Mouse (Mus musculus) liver, postnatal 0 days (tissue): Measurements from ENCODE around the gene Phf21a. TPM values are rescaled to one million over a fixed set of nuclear protein-coding genes. Genes with fewer than 3 reads are reported as not detected.

Experiments used
- ATAC-seq: fragments of 200-750 bp; cut with Nextera tagmentation; 2 replicates; pipeline ENCODE4 v1.8.0; 2017; ENCODE audit warnings: mild to moderate bottlenecking, moderate library complexity
- DNase-seq: peaks from one replicate; pipeline ENCODE4 v3.0.0-alpha.2; 2016
- H3K27ac ChIP-seq: fragments of 300-500 bp; sonication (generic); 2 replicates; pipeline ENCODE4 v1.5.1; 2014; ENCODE audit warnings: antibody characterized with exemption, moderate library complexity, mild to moderate bottlenecking, low read depth
- H3K27me3 ChIP-seq: fragments of 300-500 bp; sonication (generic); 2 replicates; pipeline ENCODE4 v1.6.1; 2014; ENCODE audit warnings: low read length, control low read depth, mixed read lengths; ENCODE audit not compliant: insufficient read depth
- H3K36me3 ChIP-seq: fragments of 300-500 bp; sonication (generic); replicated peaks from 2 replicates; pipeline ENCODE4 v1.6.1; 2014; ENCODE audit warnings: mild to moderate bottlenecking, control low read depth, low read length, moderate library complexity, mixed read lengths; ENCODE audit not compliant: insufficient read depth
- H3K4me1 ChIP-seq: fragments of 300-500 bp; sonication (generic); 2 replicates; pipeline ENCODE4 v1.6.1; 2014; ENCODE audit warnings: antibody characterized with exemption, mild to moderate bottlenecking, control low read depth; ENCODE audit not compliant: insufficient read depth
- H3K4me2 ChIP-seq: fragments of 300-500 bp; sonication (generic); 2 replicates; pipeline ENCODE4 v1.6.1; 2014; ENCODE audit warnings: low read depth, mild to moderate bottlenecking, low read length, moderate library complexity, mixed read lengths
- H3K4me3 ChIP-seq: fragments of 300-500 bp; sonication (generic); 2 replicates; pipeline ENCODE4 v1.5.1; 2014; ENCODE audit warnings: low read depth, low read length
- H3K9ac ChIP-seq: fragments of 300-500 bp; sonication (generic); replicated peaks from 2 replicates; pipeline ENCODE4 v1.6.1; 2014; ENCODE audit warnings: mild to moderate bottlenecking, moderate library complexity
- H3K9me3 ChIP-seq: fragments of 300-500 bp; sonication (generic); 2 replicates; pipeline ENCODE4 v1.6.1; 2016; ENCODE audit warnings: mild to moderate bottlenecking, control low read depth, low read length, mixed read lengths
- CTCF ChIP-seq: sonication (generic); IDR thresholded peaks from 2 replicates; pipeline ENCODE4 v1.5.1; 2016; ENCODE audit warnings: antibody characterized with exemption, low read depth
- EP300 ChIP-seq: IDR thresholded peaks from 2 replicates; pipeline ENCODE4 v1.6.1; 2016; ENCODE audit warnings: antibody characterized with exemption, low read depth, mild to moderate bottlenecking
- WGBS: fragments of 180-500 bp; shearing (Covaris S2); extraction: QIAGEN DNeasy Blood & Tissue Kit; methylation state at CpG from one replicate; pipeline ENCODE4 v1.1.7; 2014; ENCODE audit not compliant: insufficient replicate concordance; 5-methylcytosine and 5-hydroxymethylcytosine counted together
- polyA plus RNA-seq: library from polyadenylated mRNA; unstranded; fragments of >200 nt; fragmentation: Nextera tagmentation; extraction: Ambion mirVana; gene quantifications from 2 replicates; pipeline ENCODE4 v1.2.1, GENCODE M21; 2015

Phf21a gene
- polyA plus RNA-seq, 1 experiment from 2014 or later, result 2.7 TPM

DNA sequence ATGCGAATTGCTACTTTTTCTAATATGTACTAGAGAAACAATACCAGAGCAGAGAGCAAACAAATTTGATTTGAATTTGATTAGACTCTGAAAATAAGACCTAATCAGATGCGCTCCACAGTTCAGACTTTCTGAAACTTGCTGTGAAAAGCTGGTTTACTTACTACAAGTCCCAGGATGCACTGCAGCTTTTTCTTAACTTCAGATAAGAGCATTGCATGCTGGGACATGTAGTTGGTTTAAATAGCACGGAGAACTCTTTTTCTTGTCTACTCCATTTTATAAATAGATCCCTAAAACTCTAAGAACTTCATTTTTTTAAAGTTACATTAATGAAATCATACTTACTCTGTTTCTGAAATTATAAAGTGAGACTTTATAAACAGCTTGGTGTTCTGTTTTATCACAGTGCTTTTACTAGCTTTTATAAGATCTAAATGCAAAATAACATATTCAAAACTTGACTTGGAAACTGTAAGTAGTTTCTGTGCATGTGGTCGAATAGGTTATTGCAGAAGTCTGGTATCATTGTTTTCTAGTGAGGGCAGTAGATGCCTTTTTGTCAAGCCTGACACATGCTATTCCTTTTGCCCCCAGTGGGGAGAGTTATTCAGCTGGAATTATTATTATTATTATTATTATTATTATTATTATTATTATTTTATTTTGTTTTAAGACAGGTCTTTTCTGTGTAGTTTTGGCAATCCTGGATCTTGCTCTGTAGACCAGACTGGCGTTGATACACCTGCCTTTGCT is 99.1 kb downstream of the Phf21a start:
- Histone ChIP-seq H3K36me3 (no peaks in the 10 kb centered on the region; the same call in 1 of the 2 replicates), H3K4me3 (no peak overlapping the region), H3K4me1 (peaks cover 9% of the 10 kb centered on the region; the same call in 1 of the 2 replicates), H3K27me3 (no peaks in the 10 kb centered on the region), H3K9me3 (no peaks in the 10 kb centered on the region), H3K4me2 (no peak overlapping the region), H3K9ac (no peak overlapping the region), H3K27ac (no peak overlapping the region)
- no peak for DNase-seq
- 58% methylated on average over 5 of the region's 5 CpGs for WGBS
- peak; percentile 68 for ATAC-seq
- no peak for TF ChIP-seq CTCF
- TF ChIP-seq EP300, result no peak

DNA sequence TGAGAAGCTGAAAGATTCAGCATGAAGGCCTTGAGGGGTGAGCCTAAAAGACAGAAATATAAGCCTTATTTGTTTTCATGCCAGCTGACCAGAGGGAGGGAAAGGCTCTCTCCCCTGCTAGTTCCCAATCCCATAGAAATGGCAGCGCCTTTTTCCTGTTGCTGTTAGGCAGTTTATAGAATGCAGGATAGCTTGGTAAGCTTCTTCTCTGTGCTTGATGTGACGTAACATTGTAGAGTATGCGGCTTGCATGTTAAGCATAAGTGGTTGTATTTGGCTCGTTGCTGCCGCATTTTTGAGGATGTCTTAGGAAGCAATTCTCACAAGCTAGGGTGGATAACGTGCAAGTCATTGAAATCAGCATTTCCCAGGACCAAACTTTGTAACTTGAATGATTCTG is 105.2 kb downstream of the Phf21a start:
- no peak overlapping the region for H3K4me2 ChIP-seq
- ATAC-seq (no peak), DNase-seq (no peak)
- no peak overlapping the region for H3K9ac ChIP-seq
- H3K9me3 ChIP-seq, result no peaks in the 10 kb centered on the region
- no peaks in the 10 kb centered on the region for H3K36me3 ChIP-seq
- 58% methylated on average over 6 of the region's 6 CpGs for WGBS
- no peak for TF ChIP-seq CTCF
- H3K27ac ChIP-seq, result no peak overlapping the region
- H3K27me3 ChIP-seq, result no peaks in the 10 kb centered on the region
- peaks cover 9% of the 10 kb centered on the region; the same call in 1 of the 2 replicates for H3K4me1 ChIP-seq
- no peak overlapping the region for H3K4me3 ChIP-seq

GRCm38 (mm10) chr2:92198747-92199146 is 105.8 kb downstream of the Phf21a start:
- H3K27me3 ChIP-seq, result no peaks in the 10 kb centered on the region
- no peak overlapping the region for H3K9ac ChIP-seq
- H3K27ac ChIP-seq, result no peak overlapping the region
- H3K36me3 ChIP-seq, result no peaks in the 10 kb centered on the region
- ATAC-seq, result no peak
- no peak for TF ChIP-seq CTCF
- TF ChIP-seq EP300, result no peak
- H3K4me2 ChIP-seq, result no peak overlapping the region
- 84% methylated on average over 7 of the region's 7 CpGs for WGBS
- H3K4me3 ChIP-seq, result no peak overlapping the region
- no peak for DNase-seq
- no peaks in the 10 kb centered on the region for H3K9me3 ChIP-seq
- H3K4me1 ChIP-seq, result peaks cover 9% of the 10 kb centered on the region; the same call in 1 of the 2 replicates

- Histone ChIP-seq H3K36me3 (no peaks in the 10 kb centered on the region), H3K27ac (no peak overlapping the region), H3K4me2 (no peak overlapping the region), H3K9ac (no peak overlapping the region), H3K27me3 (no peaks in the 10 kb centered on the region), H3K4me3 (no peak overlapping the region), H3K9me3 (no peaks in the 10 kb centered on the region), H3K4me1 (peaks cover 9% of the 10 kb centered on the region; the same call in 1 of the 2 replicates)
- DNase-seq, result no peak
- no peak for ATAC-seq
- TF ChIP-seq EP300 (no peak), CTCF (no peak)
- 36% methylated on average over 10 of the region's 10 CpGs for WGBS
These were observed 106.8 kb downstream of the Phf21a start for GRCm38 (mm10) chr2:92199562-92200286.

DNA sequence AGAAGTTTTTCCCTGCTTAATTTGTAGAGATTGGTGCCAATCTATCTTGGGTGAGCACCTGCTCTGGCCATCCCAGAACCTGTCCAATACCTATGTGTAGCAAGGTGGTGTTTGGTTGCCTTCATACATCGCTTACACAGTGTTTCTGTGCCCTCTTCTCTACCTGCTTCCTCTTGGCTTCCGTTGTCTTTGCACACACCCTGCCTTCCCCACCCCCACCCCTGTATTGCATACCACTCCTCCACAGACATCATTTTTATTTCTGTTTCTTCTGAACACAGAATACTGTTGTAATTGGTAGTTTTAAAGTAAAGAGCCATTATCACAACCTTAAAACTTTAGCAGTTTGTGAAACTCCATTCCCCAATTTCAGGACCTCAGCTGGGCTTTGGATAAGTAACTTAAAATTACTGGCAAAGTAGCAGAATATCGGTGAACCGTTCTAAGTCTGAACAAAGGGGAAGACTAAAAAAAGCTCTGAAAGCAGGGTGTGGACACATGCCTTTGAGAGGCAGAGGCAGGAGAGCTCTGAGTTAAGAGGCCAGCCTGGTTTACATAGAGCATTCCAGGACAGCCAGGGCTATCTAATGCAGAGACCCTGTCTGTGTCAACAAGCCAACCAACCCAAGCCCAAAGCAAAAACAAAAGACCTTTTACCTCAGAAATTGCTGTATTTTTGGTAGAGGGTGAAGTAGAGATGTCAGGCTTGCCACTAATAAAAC is 109.6 kb downstream of the Phf21a start:
- Histone ChIP-seq H3K9me3 (no peaks in the 10 kb centered on the region), H3K27ac (no peak overlapping the region), H3K4me1 (peaks cover 9% of the 10 kb centered on the region; the same call in 1 of the 2 replicates), H3K4me2 (no peak overlapping the region), H3K9ac (no peak overlapping the region), H3K36me3 (no peaks in the 10 kb centered on the region), H3K27me3 (no peaks in the 10 kb centered on the region), H3K4me3 (no peak overlapping the region)
- DNase-seq (no peak), ATAC-seq (no peak)
- TF ChIP-seq CTCF (no peak), EP300 (no peak)
- WGBS, result 13% methylated on average over 4 of the region's 4 CpGs
